Mouse (Mus musculus): ENCODE measurements at regions not wholly inside any gene's neighbourhood (a gene's known extent, or its start where the extent isn't known, plus 50 kb on each side); places are given as distances from the start of the nearest gene placed in this dataset.

- TF ChIP-seq CTCF (IDR thresholded peaks at IDR 0.05; ENCODE audit: borderline replicate concordance, control insufficient read depth, extremely low read depth, insufficient read depth, low read length, poor library complexity) (no peak), POLR2A (IDR thresholded peaks at IDR 0.05; ENCODE audit: control insufficient read depth, extremely low read depth, insufficient read depth, low read length, poor library complexity) (no peak)
Observed at GRCm38 (mm10) chr13:28732475-28732874, 221.0 kb downstream of the Sox4 start.

Data from thymus, adult 2 months (tissue).